Mouse (Mus musculus) CH12.LX (cell line): ENCODE data around the gene Tmeff2. TPM values are rescaled to one million over a fixed set of nuclear protein-coding genes. Genes with fewer than 3 reads are reported as not detected.

Source experiments
- DNase-seq: peaks from one replicate; pipeline ENCODE4 v3.0.0-alpha.2; 2013; ENCODE audit errors: extremely low read depth
- H3K27ac ChIP-seq: 2 replicates; pipeline ENCODE4 v1.5.1; 2012; ENCODE audit warnings: low read depth, mild to moderate bottlenecking, control low read depth, moderate library complexity; ENCODE audit not compliant: insufficient read depth
- H3K27me3 ChIP-seq: replicated peaks from 2 replicates; pipeline ENCODE3; 2012; ENCODE audit warnings: inconsistent platforms
- H3K36me3 ChIP-seq, 2 experiments: replicated peaks in 1 of 2; 2 replicates each; pipeline versions ENCODE3 to v1.6.1; 2012; ENCODE audit warnings: inconsistent platforms in 1 of 2, low read length in 1 of 2, mild to moderate bottlenecking in 1 of 2, mixed read lengths in 1 of 2, moderate library complexity in 1 of 2; ENCODE audit not compliant: control insufficient read depth in 1 of 2, insufficient read depth in 1 of 2
- H3K4me1 ChIP-seq, 2 experiments: 2 replicates each; pipeline ENCODE4 v1.6.1; 2012; ENCODE audit warnings: inconsistent platforms in 1 of 2, moderate library complexity in 1 of 2; ENCODE audit not compliant: insufficient read depth in 2 of 2, control insufficient read depth in 1 of 2
- H3K4me2 ChIP-seq: 2 replicates; pipeline ENCODE4 v1.6.1; 2012; ENCODE audit warnings: low read depth, mild to moderate bottlenecking, control low read depth; ENCODE audit not compliant: poor library complexity, insufficient read depth, severe bottlenecking
- H3K4me3 ChIP-seq, 3 experiments: fragments of 150-350 bp in 1 of 3; sonication (generic) in 1 of 3; replicated peaks in 1 of 3; 2 replicates each; pipeline versions ENCODE3 to v1.5.1; 2011 to 2012; ENCODE audit warnings: low read depth in 2 of 3, low read length in 2 of 3, mild to moderate bottlenecking in 2 of 3, moderate library complexity in 2 of 3, control low read depth in 1 of 3, improper control_type of control experiment in 1 of 3, inconsistent platforms in 1 of 3, mixed read lengths in 1 of 3; ENCODE audit not compliant: poor library complexity in 1 of 3
- H3K79me2 ChIP-seq: replicated peaks from 2 replicates; pipeline ENCODE4 v1.6.1; 2012; ENCODE audit warnings: mild to moderate bottlenecking, moderate library complexity; ENCODE audit not compliant: control insufficient read depth, poor library complexity, insufficient read depth, severe bottlenecking; ENCODE audit errors: extremely low read depth
- H3K9ac ChIP-seq: 2 replicates; pipeline ENCODE4 v1.6.1; 2012; ENCODE audit warnings: low read depth, mild to moderate bottlenecking, control low read depth, moderate library complexity; ENCODE audit not compliant: insufficient read depth
- H3K9me3 ChIP-seq: replicated peaks from 2 replicates; pipeline ENCODE3; 2012; ENCODE audit warnings: low read length, inconsistent platforms, mixed read lengths
- BHLHE40 ChIP-seq: IDR thresholded peaks from 2 replicates; pipeline ENCODE4 v1.6.1; 2011; ENCODE audit warnings: mild to moderate bottlenecking, low read depth, low read length, improper control_type of control experiment
- CHD1 ChIP-seq: IDR thresholded peaks from 2 replicates; pipeline ENCODE4 v1.6.1; 2012; ENCODE audit warnings: low read depth, low read length, improper control_type of control experiment, inconsistent platforms
- E2F4 ChIP-seq: IDR thresholded peaks from 2 replicates; pipeline ENCODE4 v1.6.1; 2011; ENCODE audit warnings: low read depth, low read length, improper control_type of control experiment; ENCODE audit not compliant: insufficient replicate concordance
- ETS1 ChIP-seq: conservative IDR thresholded peaks from 2 replicates; pipeline ENCODE4 v1.6.1; 2012; ENCODE audit warnings: low read depth, mild to moderate bottlenecking, inconsistent platforms, low read length, improper control_type of control experiment, moderate library complexity
- JUN ChIP-seq: IDR thresholded peaks from 2 replicates; pipeline ENCODE4 v1.6.1; 2011; ENCODE audit warnings: low read depth, mild to moderate bottlenecking, low read length, improper control_type of control experiment, moderate library complexity; ENCODE audit not compliant: insufficient read depth
- JUND ChIP-seq: conservative IDR thresholded peaks from 2 replicates; pipeline ENCODE4 v1.6.1; 2011; ENCODE audit warnings: low read depth, low read length, improper control_type of control experiment
- KAT2A ChIP-seq: IDR thresholded peaks from 2 replicates; pipeline ENCODE4 v1.6.1; 2012; ENCODE audit warnings: low read length, improper control_type of control experiment, inconsistent platforms; ENCODE audit not compliant: insufficient replicate concordance
- MAFK ChIP-seq: IDR thresholded peaks from 2 replicates; pipeline ENCODE4 v1.6.1; 2011; ENCODE audit warnings: low read length, improper control_type of control experiment; ENCODE audit not compliant: insufficient replicate concordance
- MEF2A ChIP-seq: IDR thresholded peaks from 2 replicates; pipeline ENCODE4 v1.6.1; 2014; ENCODE audit warnings: low read depth, mild to moderate bottlenecking, inconsistent platforms, low read length, improper control_type of control experiment, borderline replicate concordance
- MYC ChIP-seq: IDR thresholded peaks from 2 replicates; pipeline ENCODE4 v1.6.1; 2011; ENCODE audit warnings: low read depth, mild to moderate bottlenecking, improper control_type of control experiment, low read length
- NELFE ChIP-seq: IDR thresholded peaks from 2 replicates; pipeline ENCODE4 v1.6.1; 2011; ENCODE audit warnings: low read depth, low read length, improper control_type of control experiment
- NRF1 ChIP-seq: IDR thresholded peaks from 2 replicates; pipeline ENCODE4 v1.6.1; 2014; ENCODE audit warnings: low read depth, mild to moderate bottlenecking, inconsistent platforms, low read length, improper control_type of control experiment, moderate library complexity
- PAX5 ChIP-seq: IDR thresholded peaks from 2 replicates; pipeline ENCODE4 v1.6.1; 2012; ENCODE audit warnings: low read length, inconsistent platforms, mixed read lengths
- POLR2A ChIP-seq: IDR thresholded peaks from 2 replicates; pipeline ENCODE4 v1.6.1; 2011; ENCODE audit warnings: low read depth, mild to moderate bottlenecking, improper control_type of control experiment, low read length
- POLR2AphosphoS2 ChIP-seq: IDR thresholded peaks from 2 replicates; pipeline ENCODE4 v1.6.1; 2011; ENCODE audit warnings: low read depth, low read length, improper control_type of control experiment
- RAD21 ChIP-seq: IDR thresholded peaks from 2 replicates; pipeline ENCODE4 v1.6.1; 2011; ENCODE audit warnings: low read depth, mild to moderate bottlenecking, low read length, improper control_type of control experiment, moderate library complexity
- RCOR1 ChIP-seq: conservative IDR thresholded peaks from 2 replicates; pipeline ENCODE4 v1.6.1; 2012; ENCODE audit warnings: low read depth, mild to moderate bottlenecking, inconsistent platforms, low read length, improper control_type of control experiment
- SIN3A ChIP-seq: IDR thresholded peaks from 2 replicates; pipeline ENCODE4 v1.6.1; 2012; ENCODE audit warnings: low read length, improper control_type of control experiment, inconsistent platforms
- SMC3 ChIP-seq: IDR thresholded peaks from 2 replicates; pipeline ENCODE4 v1.6.1; 2011; ENCODE audit warnings: low read depth, low read length, improper control_type of control experiment
- USF1 ChIP-seq: IDR thresholded peaks from 2 replicates; pipeline ENCODE4 v1.6.1; 2014; ENCODE audit warnings: low read depth, mild to moderate bottlenecking, inconsistent platforms, low read length, improper control_type of control experiment
- USF2 ChIP-seq: conservative IDR thresholded peaks from 2 replicates; pipeline ENCODE4 v1.6.1; 2011; ENCODE audit warnings: low read depth, low read length, improper control_type of control experiment
- ZMIZ1 ChIP-seq: IDR thresholded peaks from 2 replicates; pipeline ENCODE4 v1.6.1; 2012; ENCODE audit warnings: low read depth, mild to moderate bottlenecking, inconsistent platforms, low read length, improper control_type of control experiment
- ZNF384 ChIP-seq: IDR thresholded peaks from 2 replicates; pipeline ENCODE4 v1.6.1; 2012; ENCODE audit warnings: low read depth, low read length, improper control_type of control experiment, inconsistent platforms
- dilution Hi-C: fragments of 300-500 bp; cut with MboI; formaldehyde crosslinking; loops from 2 replicates; pipeline ENCODE4 v1.14.3; 2020; ENCODE audit warnings: low sequenced_read_pairs; ENCODE audit not compliant: extremely low pct_unique_long_range_greater_than_20kb, extremely low pct_ligation_motif_present
- in situ Hi-C: fragments of 300-500 bp; cut with MboI; formaldehyde crosslinking; loops from 3 replicates; pipeline ENCODE4 v1.14.3; 2019; ENCODE audit warnings: low sequenced_read_pairs, low pct_ligation_motif_present, low pct_unique_long_range_greater_than_20kb, mixed read lengths
- polyA plus RNA-seq: library from polyadenylated mRNA; unstranded; fragments of >175 nt; gene quantifications from 2 replicates; pipeline ENCODE4 v1.2.1, GENCODE M21; 2012; ENCODE audit warnings: low read depth; ENCODE audit not compliant: insufficient read length
- total RNA-seq, 2 experiments: library from RNA; depleted of rRNA; stranded (reverse); fragments of 300-350 nt in 1 of 2; fragments of >200 nt in 1 of 2; gene quantifications; 2 replicates each; pipeline ENCODE4 v1.2.3; 2012 to 2014

Gene Tmeff2
- total and polyA plus RNA-seq, 3 experiments, result not detected

GRCm38 (mm10) chr1:50935484-50935883 is 35.0 kb downstream of the Tmeff2 start:
- in situ Hi-C loops, result no loop called here

GRCm38 (mm10) chr1:50940131-50941039 is 39.9 kb downstream of the Tmeff2 start:
- TF ChIP-seq ZMIZ1 (no peak), MEF2A (no peak), RAD21 (no peak), POLR2A (no peak), E2F4 (no peak), POLR2AphosphoS2 (no peak), KAT2A (no peak), PAX5 (no peak), NRF1 (no peak), CHD1 (no peak), ETS1 (no peak), JUN (no peak), NELFE (no peak)
- TF ChIP-seq, all 38 proteins: peak for 0
- dilution Hi-C loops, result no loop called here
- DNase-seq, result no peak
- H3K27me3 ChIP-seq, result no peaks in the 10 kb centered on the region
- no peaks in the 10 kb centered on the region for H3K9me3 ChIP-seq
- H3K27ac ChIP-seq, result no peak overlapping the region
- no peak overlapping the region for H3K4me2 ChIP-seq
- no peak overlapping the region for H3K4me3 ChIP-seq
- in situ Hi-C loops, result no loop called here
- H3K79me2 ChIP-seq, result no peaks in the 10 kb centered on the region
- H3K4me1 ChIP-seq, result peaks cover 2 to 3% of the 10 kb centered on the region in 2 experiments; a peak in 2 of 4 replicates
- H3K9ac ChIP-seq, result no peak overlapping the region
- H3K36me3 ChIP-seq, result no peaks in the 10 kb centered on the region

More at GRCm38 (mm10) chr1:50935484-50935883, 35.0 kb downstream of the Tmeff2 start:
- peaks cover 0 to 6% of the 10 kb centered on the region in 2 experiments; a peak in 2 of 4 replicates for H3K4me1 ChIP-seq
- H3K9ac ChIP-seq, result no peak overlapping the region
- no peak overlapping the region for H3K4me3 ChIP-seq
- no peaks in the 10 kb centered on the region for H3K79me2 ChIP-seq
- dilution Hi-C loops, result no loop called here
- H3K27ac ChIP-seq, result no peak overlapping the region
- no peaks in the 10 kb centered on the region for H3K9me3 ChIP-seq
- no peak overlapping the region for H3K4me2 ChIP-seq
- TF ChIP-seq MYC (no peak), MEF2A (no peak), SMC3 (no peak), ZNF384 (no peak), NRF1 (no peak), SIN3A (no peak), MAFK (no peak), ZMIZ1 (no peak), RAD21 (no peak), BHLHE40 (no peak), PAX5 (no peak), ETS1 (no peak), USF2 (no peak), JUN (no peak), POLR2AphosphoS2 (no peak), RCOR1 (no peak), USF1 (no peak), JUND (no peak)
- DNase-seq, result no peak
- no peaks in the 10 kb centered on the region for H3K36me3 ChIP-seq
- no peaks in the 10 kb centered on the region for H3K27me3 ChIP-seq
